Mouse (Mus musculus): ENCODE results near the gene Zdhhc16.
A peak's percentile ranks its signal among the peaks of the same experiment; 100 is the strongest.

The Zdhhc16 gene

GRCm38 (mm10) chr19:41987206-41987605, 53.9 kb downstream of the Zdhhc16 start:
- DNase-seq, result no peak

GRCm38 (mm10) chr19:41989810-41990209, 56.5 kb downstream of the Zdhhc16 start:
- no peak for DNase-seq

- peak in 1 of 2 experiments; percentile 34 for DNase-seq
Measured at GRCm38 (mm10) chr19:41991926-41992477, 58.7 kb downstream of the Zdhhc16 start.

- DNase-seq, result no peak
Measured at GRCm38 (mm10) chr19:41992971-41993370, 59.7 kb downstream of the Zdhhc16 start.

- peak; percentile 58 to 73 for DNase-seq
Measured at GRCm38 (mm10) chr19:41993484-41993883, 60.2 kb downstream of the Zdhhc16 start.
